Mouse (Mus musculus) lung, postnatal 0 days (tissue): ENCODE results near the gene Gm156.

Source experiments
- CTCF ChIP-seq: IDR thresholded peaks from 2 replicates; pipeline ENCODE4 v1.5.1; 2016; ENCODE audit warnings: antibody characterized with exemption, mild to moderate bottlenecking
- EP300 ChIP-seq: IDR thresholded peaks from 2 replicates; pipeline ENCODE4 v1.6.1; 2016; ENCODE audit warnings: antibody characterized with exemption, mild to moderate bottlenecking, control low read depth

GRCm38 (mm10) chr6:129746151-129746550 lies 37.9 kb downstream of the Gm156 start:
- TF ChIP-seq EP300 (no peak), CTCF (no peak)
